Mouse (Mus musculus) intestine, embryonic 14.5 days (tissue): ENCODE data around the gene Tril. TPM values are rescaled to one million over a fixed set of nuclear protein-coding genes. Genes with fewer than 3 reads are reported as not detected.

Experiments used
- ATAC-seq: fragments of 200-750 bp; cut with Nextera tagmentation; replicated peaks from 2 replicates; pipeline ENCODE4 v1.8.0; 2017; ENCODE audit warnings: low read depth, moderate number of reproducible peaks, moderate TSS enrichment, moderate library complexity; ENCODE audit not compliant: low FRiP score, low TSS enrichment
- DNase-seq: peaks from one replicate; pipeline ENCODE4 v3.0.0-alpha.2; 2018; ENCODE audit warnings: low spot score
- H3K27ac ChIP-seq: fragments of 300-500 bp; sonication (generic); 2 replicates; pipeline ENCODE4 v1.5.1; 2014; ENCODE audit warnings: low read depth, mild to moderate bottlenecking, control low read depth
- H3K27me3 ChIP-seq: fragments of 300-500 bp; sonication (generic); replicated peaks from 2 replicates; pipeline ENCODE4 v1.6.1; 2014; ENCODE audit warnings: low read length, control low read depth; ENCODE audit not compliant: control insufficient read depth, insufficient read depth
- H3K36me3 ChIP-seq: fragments of 300-500 bp; sonication (generic); 2 replicates; pipeline ENCODE4 v1.6.1; 2014; ENCODE audit warnings: low read length, control low read depth; ENCODE audit not compliant: control insufficient read depth, insufficient read depth
- H3K4me1 ChIP-seq: fragments of 300-500 bp; sonication (generic); replicated peaks from 2 replicates; pipeline ENCODE4 v1.6.1; 2014; ENCODE audit warnings: low read length, control low read depth, mixed read lengths; ENCODE audit not compliant: control insufficient read depth, insufficient read depth
- H3K4me2 ChIP-seq: fragments of 300-500 bp; sonication (generic); 2 replicates; pipeline ENCODE4 v1.6.1; 2014; ENCODE audit warnings: low read length
- H3K4me3 ChIP-seq: fragments of 300-500 bp; sonication (generic); 2 replicates; pipeline ENCODE4 v1.5.1; 2014; ENCODE audit warnings: low read depth, low read length, control low read depth, mixed read lengths
- H3K9ac ChIP-seq: fragments of 300-500 bp; sonication (generic); 2 replicates; pipeline ENCODE4 v1.6.1; 2014; ENCODE audit warnings: mild to moderate bottlenecking, low read length
- H3K9me3 ChIP-seq: fragments of 300-500 bp; sonication (generic); 2 replicates; pipeline ENCODE4 v1.6.1; 2016; ENCODE audit warnings: low read length, control low read depth; ENCODE audit not compliant: control insufficient read depth
- WGBS: fragments of 180-500 bp; shearing (Covaris S2); extraction: QIAGEN DNeasy Blood & Tissue Kit; methylation state at CpG from one replicate; pipeline ENCODE4 v1.1.7; 2014; 5-methylcytosine and 5-hydroxymethylcytosine counted together
- polyA plus RNA-seq: library from polyadenylated mRNA; unstranded; fragments of >200 nt; fragmentation: Nextera tagmentation; extraction: Ambion mirVana; gene quantifications from 2 replicates; pipeline ENCODE4 v1.2.1, GENCODE M21; 2014

Gene Tril
- polyA plus RNA-seq, 1 experiment from 2014 or later: 15.9 TPM

DNA sequence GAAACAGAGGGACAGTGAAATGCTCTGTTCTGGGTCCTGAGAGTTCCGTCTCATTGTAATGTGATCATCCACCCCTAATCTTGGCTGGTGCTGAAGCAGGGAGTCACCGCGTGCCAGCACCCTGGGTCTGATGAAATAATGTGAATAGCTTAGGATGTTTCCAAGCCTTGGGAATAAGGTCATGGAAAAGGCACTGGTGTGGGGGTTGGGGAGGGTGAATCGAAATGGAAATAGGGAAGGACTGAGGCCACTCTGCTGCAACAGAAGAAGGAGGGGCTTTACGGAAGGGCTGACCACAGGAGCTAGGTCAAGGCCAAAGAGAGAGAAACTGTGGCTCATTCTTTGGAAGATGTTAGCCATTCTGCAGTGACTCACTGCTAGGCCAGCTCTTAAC lies 18.7 kb downstream of the Tril start:
- Histone ChIP-seq H3K4me3 (no peak overlapping the region), H3K27ac (no peak overlapping the region), H3K9ac (no peak overlapping the region), H3K4me1 (no peaks in the 10 kb centered on the region), H3K27me3 (no peaks in the 10 kb centered on the region), H3K36me3 (no peaks in the 10 kb centered on the region), H3K9me3 (no peaks in the 10 kb centered on the region), H3K4me2 (no peak overlapping the region)
- 59% methylated on average over 5 of the region's 5 CpGs for WGBS
- ATAC-seq (no peak), DNase-seq (no peak)

DNA sequence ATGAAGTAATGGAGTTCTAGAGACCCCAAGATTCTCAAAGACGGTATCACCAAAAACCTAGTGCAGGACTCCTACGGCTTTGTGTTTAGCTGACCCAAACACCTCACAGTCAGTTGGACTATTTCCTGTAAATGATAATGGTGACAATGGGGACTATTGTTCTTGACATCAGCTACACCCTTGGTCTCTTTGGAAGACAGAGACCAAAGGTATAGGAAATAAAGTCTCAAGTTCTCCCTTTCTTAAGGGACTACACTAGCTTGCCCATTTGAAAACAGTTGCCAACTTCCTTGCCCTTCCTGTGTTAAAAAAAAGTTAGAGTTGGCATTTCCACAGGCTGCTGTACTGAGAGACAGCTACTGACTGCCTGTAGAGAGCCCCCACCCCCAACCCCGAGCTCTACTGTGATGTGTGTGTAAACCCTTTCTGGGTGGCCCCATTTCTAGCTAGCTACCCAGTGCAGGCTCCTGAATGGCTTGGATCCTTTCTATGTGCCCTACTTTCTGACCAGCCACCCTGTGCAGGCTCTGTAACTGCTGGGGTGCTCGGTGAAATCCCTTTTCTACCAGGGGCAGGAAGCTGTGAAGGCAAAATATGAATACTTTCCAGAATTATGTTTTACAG lies 19.2 kb downstream of the Tril start:
- no peak overlapping the region for H3K4me2 ChIP-seq
- no peak overlapping the region for H3K9ac ChIP-seq
- no peak overlapping the region for H3K27ac ChIP-seq
- 56% methylated on average over 4 of the region's 4 CpGs for WGBS
- no peak for DNase-seq
- H3K4me1 ChIP-seq: no peaks in the 10 kb centered on the region
- H3K27me3 ChIP-seq: no peaks in the 10 kb centered on the region
- no peak overlapping the region for H3K4me3 ChIP-seq
- no peaks in the 10 kb centered on the region for H3K9me3 ChIP-seq
- no peaks in the 10 kb centered on the region for H3K36me3 ChIP-seq
- ATAC-seq: no peak

DNA sequence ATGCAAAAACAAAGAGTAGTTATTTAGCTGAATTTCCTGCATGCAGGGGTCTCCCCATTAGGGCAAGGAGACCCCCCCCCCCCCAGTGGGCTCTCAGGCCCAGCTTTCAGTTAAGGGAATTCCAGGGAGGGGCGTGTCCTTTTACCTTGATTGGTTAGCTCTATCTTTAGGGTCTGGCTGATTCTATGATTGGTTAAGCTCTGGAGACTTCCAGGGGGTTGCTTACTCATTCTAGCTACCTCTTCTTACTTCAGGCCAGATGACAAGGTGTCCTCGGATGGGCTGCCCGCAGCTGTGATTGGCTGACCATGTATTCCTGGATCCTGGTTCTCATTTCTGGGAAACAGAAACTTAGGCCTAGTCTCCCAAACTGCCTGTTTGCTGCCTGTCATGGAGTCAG lies 21.8 kb downstream of the Tril start:
- DNase-seq: no peak
- no peaks in the 10 kb centered on the region for H3K36me3 ChIP-seq
- H3K9me3 ChIP-seq: no peaks in the 10 kb centered on the region
- no peaks in the 10 kb centered on the region for H3K27me3 ChIP-seq
- H3K4me1 ChIP-seq: no peaks in the 10 kb centered on the region
- no peak overlapping the region for H3K4me2 ChIP-seq
- 76% methylated on average over 3 of the region's 3 CpGs for WGBS
- H3K27ac ChIP-seq: no peak overlapping the region
- no peak overlapping the region for H3K9ac ChIP-seq
- ATAC-seq: no peak
- no peak overlapping the region for H3K4me3 ChIP-seq

DNA sequence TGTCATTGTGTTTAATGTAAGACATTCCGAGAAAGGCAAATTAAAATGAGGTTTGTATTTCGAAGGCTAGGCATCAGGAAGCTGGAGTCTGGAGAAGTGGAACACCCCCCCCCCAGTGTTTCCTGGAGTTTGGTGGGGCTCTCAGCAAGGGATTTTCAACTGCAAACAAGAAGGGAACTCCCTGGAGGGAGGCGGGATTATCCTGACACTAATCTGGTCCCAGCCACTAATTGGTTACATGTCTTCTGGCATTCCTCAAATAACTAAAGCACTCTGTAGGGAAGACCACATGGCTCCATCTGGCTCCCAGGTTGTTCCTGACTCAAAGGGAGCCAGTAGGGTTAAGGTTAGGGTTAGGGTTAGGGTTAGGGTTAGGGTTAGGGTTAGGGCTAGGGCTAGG lies 23.8 kb downstream of the Tril start:
- Histone ChIP-seq H3K4me2 (no peak overlapping the region), H3K4me3 (no peak overlapping the region), H3K36me3 (no peaks in the 10 kb centered on the region), H3K27ac (no peak overlapping the region), H3K4me1 (no peaks in the 10 kb centered on the region), H3K9ac (no peak overlapping the region), H3K27me3 (no peaks in the 10 kb centered on the region), H3K9me3 (no peaks in the 10 kb centered on the region)
- ATAC-seq (no peak), DNase-seq (peak; percentile 38)
- WGBS: 76% methylated on average over 3 of the region's 3 CpGs

DNA sequence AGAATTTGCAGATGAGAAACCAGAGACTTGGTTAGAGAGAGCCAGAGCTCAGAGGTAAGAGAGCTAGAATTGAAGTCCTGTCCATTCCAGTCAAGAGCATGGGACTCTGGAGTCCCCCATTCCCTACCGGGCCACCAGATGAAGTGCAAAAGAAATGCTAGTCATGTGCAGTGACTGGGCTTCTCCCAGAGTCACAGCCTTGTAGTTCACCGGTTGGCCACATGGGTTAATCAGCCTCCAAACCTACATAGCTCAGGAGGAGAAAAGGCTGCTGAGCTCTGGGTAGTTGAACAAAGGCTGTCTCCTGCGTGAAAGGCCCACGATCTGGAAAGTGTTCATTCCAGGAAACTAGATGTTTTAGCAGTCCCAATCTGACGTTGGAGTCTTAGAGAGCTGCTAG lies 24.8 kb downstream of the Tril start:
- no peaks in the 10 kb centered on the region for H3K36me3 ChIP-seq
- no peak overlapping the region for H3K27ac ChIP-seq
- H3K4me3 ChIP-seq: no peak overlapping the region
- no peaks in the 10 kb centered on the region for H3K9me3 ChIP-seq
- WGBS: 26% methylated on average over 5 of the region's 5 CpGs
- H3K4me1 ChIP-seq: no peaks in the 10 kb centered on the region
- no peak overlapping the region for H3K4me2 ChIP-seq
- H3K27me3 ChIP-seq: no peaks in the 10 kb centered on the region
- no peak overlapping the region for H3K9ac ChIP-seq
- ATAC-seq (no peak), DNase-seq (peak; percentile 64)

DNA sequence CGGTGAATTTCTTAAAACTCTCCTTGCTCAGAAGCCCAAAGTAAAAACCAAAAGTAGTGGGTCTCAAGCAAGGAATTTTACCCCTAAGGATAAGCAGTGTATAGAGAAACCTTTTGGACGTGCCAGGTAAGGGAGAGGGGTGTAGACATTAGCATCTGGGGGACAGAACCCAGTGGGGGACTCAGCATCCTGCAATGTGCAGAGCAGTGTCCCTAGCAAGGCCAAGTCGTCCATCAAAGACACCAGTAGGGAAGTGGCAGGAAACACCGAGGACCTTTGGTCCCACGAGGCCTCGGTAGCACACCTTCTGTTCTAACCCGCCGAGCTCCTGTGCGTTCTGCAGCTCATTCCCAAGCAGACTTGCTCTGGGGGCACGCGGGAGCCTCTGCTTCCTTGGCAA lies 25.6 kb downstream of the Tril start:
- H3K4me1 ChIP-seq: no peaks in the 10 kb centered on the region
- 52% methylated on average over 11 of the region's 11 CpGs for WGBS
- H3K4me2 ChIP-seq: no peak overlapping the region
- DNase-seq: no peak
- no peak overlapping the region for H3K27ac ChIP-seq
- no peak overlapping the region for H3K4me3 ChIP-seq
- no peaks in the 10 kb centered on the region for H3K36me3 ChIP-seq
- no peaks in the 10 kb centered on the region for H3K9me3 ChIP-seq
- ATAC-seq: no peak
- no peak overlapping the region for H3K9ac ChIP-seq
- no peaks in the 10 kb centered on the region for H3K27me3 ChIP-seq

DNA sequence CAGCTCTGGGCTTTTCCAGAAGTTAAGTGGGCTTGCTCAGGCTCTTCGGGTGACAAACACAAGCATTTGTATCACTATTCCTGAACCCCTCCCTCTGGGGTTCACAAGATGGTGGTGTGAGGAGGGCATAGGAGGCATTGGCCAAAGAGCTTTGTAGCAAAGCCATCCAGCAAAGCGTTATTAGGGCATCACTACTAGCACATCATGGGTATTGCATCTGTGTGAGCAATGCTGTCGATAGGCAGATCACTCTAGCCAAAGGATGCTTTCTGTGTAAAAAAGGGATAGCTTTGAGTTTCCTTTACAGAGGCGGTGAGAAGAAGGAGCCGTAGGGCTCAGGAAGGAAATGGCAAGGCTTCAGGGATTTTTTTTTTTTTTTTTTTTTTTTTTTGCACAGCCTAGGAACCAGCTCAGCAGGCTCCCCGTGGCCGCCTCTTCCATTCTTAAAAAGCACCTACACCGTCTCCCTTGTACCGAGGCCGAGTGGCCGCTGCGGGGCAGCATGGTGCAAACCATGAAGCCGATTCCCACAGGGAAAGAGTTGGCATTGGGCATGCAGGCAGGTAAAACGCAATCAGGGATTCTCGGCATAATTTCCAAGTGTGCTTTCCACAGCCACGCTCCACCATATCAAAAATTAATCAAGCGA lies 26.2 kb downstream of the Tril start:
- 12% methylated on average over 17 of the region's 17 CpGs for WGBS

DNA sequence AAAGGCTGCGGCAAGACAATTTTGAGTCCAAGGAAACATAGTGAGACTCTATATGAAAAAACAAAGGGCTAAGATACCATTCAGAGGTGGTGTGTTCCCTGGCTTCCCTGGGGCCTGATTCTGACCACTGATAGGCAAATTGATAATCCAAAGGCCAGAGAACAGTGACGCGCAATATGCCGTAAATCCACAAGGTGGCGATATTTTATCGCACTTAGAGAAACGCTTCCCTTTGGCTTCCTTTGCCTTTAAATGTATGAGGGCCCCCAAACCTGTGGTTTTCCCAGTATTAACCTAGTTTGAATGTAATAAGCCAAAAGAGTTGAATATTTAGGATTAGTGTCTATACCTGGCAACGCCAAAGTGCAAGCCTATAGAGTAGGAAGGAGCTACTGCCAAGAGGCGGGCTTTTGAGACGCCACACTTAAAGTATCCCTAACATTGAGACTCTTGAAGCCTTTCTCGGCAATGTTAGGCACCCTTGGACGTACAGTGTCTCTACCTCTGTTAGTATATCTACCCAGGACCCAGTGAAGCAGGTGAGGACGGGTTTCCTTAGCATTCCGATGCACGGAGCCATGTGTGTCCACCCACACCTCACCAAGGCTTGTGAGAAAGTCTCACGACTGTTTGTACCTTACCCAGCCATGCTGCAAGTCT lies 37.6 kb downstream of the Tril start:
- H3K9me3 ChIP-seq: no peaks in the 10 kb centered on the region
- H3K36me3 ChIP-seq: no peaks in the 10 kb centered on the region
- no peak overlapping the region for H3K4me3 ChIP-seq
- ATAC-seq: 0 out of 2 replicates have a peak, but pooled peaks have one; percentile 5
- no peak overlapping the region for H3K9ac ChIP-seq
- no peaks in the 10 kb centered on the region for H3K27me3 ChIP-seq
- H3K4me2 ChIP-seq: no peak overlapping the region
- no peak overlapping the region for H3K27ac ChIP-seq
- DNase-seq: peak; percentile 87
- 46% methylated on average over 16 of the region's 16 CpGs for WGBS
- H3K4me1 ChIP-seq: no peaks in the 10 kb centered on the region

More for the DNA sequence above, 26.2 kb downstream of the Tril start:
- Histone ChIP-seq H3K36me3 (no peaks in the 10 kb centered on the region), H3K27ac (no peak overlapping the region), H3K4me3 (no peak overlapping the region), H3K9me3 (no peaks in the 10 kb centered on the region), H3K27me3 (no peaks in the 10 kb centered on the region), H3K9ac (no peak overlapping the region), H3K4me2 (no peak overlapping the region), H3K4me1 (no peaks in the 10 kb centered on the region)
- DNase-seq (peak; percentile 84), ATAC-seq (peak; percentile 83; the same call in 1 of the 2 replicates)
